Mouse (Mus musculus): ENCODE data around the gene Hsh2d. TPM values are rescaled to one million over a fixed set of nuclear protein-coding genes. Genes with fewer than 3 reads are reported as not detected.

Gene Hsh2d
- polyA plus RNA-seq, 1 experiment from 2014 or later = not detected

GRCm38 (mm10) chr8:72208582-72208981 lies 19.1 kb downstream of the Hsh2d start:
- Histone ChIP-seq H3K27me3 (ENCODE audit: control insufficient read depth, insufficient read depth, low read length) (no peaks in the 10 kb centered on the region), H3K36me3 (replicated peaks; ENCODE audit: control insufficient read depth, insufficient read depth, low read depth, low read length) (no peaks in the 10 kb centered on the region), H3K4me3 (ENCODE audit: low read depth, low read length) (no peak overlapping the region), H3K4me2 (ENCODE audit: low read depth, low read length) (no peak overlapping the region), H3K9me3 (replicated peaks; ENCODE audit: control insufficient read depth, low read length) (no peaks in the 10 kb centered on the region), H3K27ac (replicated peaks; ENCODE audit: low read depth, low read length) (no peak overlapping the region), H3K9ac (replicated peaks; ENCODE audit: low read length) (no peak overlapping the region), H3K4me1 (ENCODE audit: control insufficient read depth, insufficient read depth, low read length) (no peaks in the 10 kb centered on the region)
- WGBS = 68% methylated on average over 1 of the region's 1 CpGs
- ATAC-seq (replicated peaks; ENCODE audit: insufficient number of reproducible peaks, low FRiP score, low TSS enrichment, low read depth) (no peak), DNase-seq (ENCODE audit: low spot score) (no peak)

- no peak overlapping the region for H3K27ac ChIP-seq (replicated peaks; ENCODE audit: low read depth, low read length)
- ATAC-seq (replicated peaks; ENCODE audit: insufficient number of reproducible peaks, low FRiP score, low TSS enrichment, low read depth) (no peak), DNase-seq (ENCODE audit: low spot score) (no peak)
- H3K36me3 ChIP-seq (replicated peaks; ENCODE audit: control insufficient read depth, insufficient read depth, low read depth, low read length) = no peaks in the 10 kb centered on the region
- no peak overlapping the region for H3K4me2 ChIP-seq (ENCODE audit: low read depth, low read length)
- no peak overlapping the region for H3K9ac ChIP-seq (replicated peaks; ENCODE audit: low read length)
- no peaks in the 10 kb centered on the region for H3K9me3 ChIP-seq (replicated peaks; ENCODE audit: control insufficient read depth, low read length)
- H3K27me3 ChIP-seq (ENCODE audit: control insufficient read depth, insufficient read depth, low read length) = no peaks in the 10 kb centered on the region
- 74% methylated on average over 4 of the region's 4 CpGs for WGBS
- no peaks in the 10 kb centered on the region for H3K4me1 ChIP-seq (ENCODE audit: control insufficient read depth, insufficient read depth, low read length)
- H3K4me3 ChIP-seq (ENCODE audit: low read depth, low read length) = no peak overlapping the region
Observed at GRCm38 (mm10) chr8:72210222-72210621, 20.8 kb downstream of the Hsh2d start.

- DNase-seq (ENCODE audit: low spot score) (no peak), ATAC-seq (replicated peaks; ENCODE audit: insufficient number of reproducible peaks, low FRiP score, low TSS enrichment, low read depth) (no peak)
- Histone ChIP-seq H3K4me1 (ENCODE audit: control insufficient read depth, insufficient read depth, low read length) (no peaks in the 10 kb centered on the region), H3K4me2 (ENCODE audit: low read depth, low read length) (no peak overlapping the region), H3K36me3 (replicated peaks; ENCODE audit: control insufficient read depth, insufficient read depth, low read depth, low read length) (no peaks in the 10 kb centered on the region), H3K27me3 (ENCODE audit: control insufficient read depth, insufficient read depth, low read length) (no peaks in the 10 kb centered on the region), H3K9me3 (replicated peaks; ENCODE audit: control insufficient read depth, low read length) (no peaks in the 10 kb centered on the region), H3K9ac (replicated peaks; ENCODE audit: low read length) (no peak overlapping the region), H3K4me3 (ENCODE audit: low read depth, low read length) (no peak overlapping the region), H3K27ac (replicated peaks; ENCODE audit: low read depth, low read length) (no peak overlapping the region)
- WGBS = 71% methylated on average over 2 of the region's 2 CpGs
Observed at GRCm38 (mm10) chr8:72210710-72211109, 21.3 kb downstream of the Hsh2d start.

- no peaks in the 10 kb centered on the region for H3K27me3 ChIP-seq (ENCODE audit: control insufficient read depth, insufficient read depth, low read length)
- ATAC-seq (replicated peaks; ENCODE audit: insufficient number of reproducible peaks, low FRiP score, low TSS enrichment, low read depth) = no peak
- no peak overlapping the region for H3K9ac ChIP-seq (replicated peaks; ENCODE audit: low read length)
- H3K4me1 ChIP-seq (ENCODE audit: control insufficient read depth, insufficient read depth, low read length) = no peaks in the 10 kb centered on the region
- no peaks in the 10 kb centered on the region for H3K36me3 ChIP-seq (replicated peaks; ENCODE audit: control insufficient read depth, insufficient read depth, low read depth, low read length)
- WGBS = 79% methylated on average over 1 of the region's 1 CpGs
- no peak for DNase-seq (ENCODE audit: low spot score)
- no peak overlapping the region for H3K27ac ChIP-seq (replicated peaks; ENCODE audit: low read depth, low read length)
- no peak overlapping the region for H3K4me2 ChIP-seq (ENCODE audit: low read depth, low read length)
- H3K4me3 ChIP-seq (ENCODE audit: low read depth, low read length) = no peak overlapping the region
- no peaks in the 10 kb centered on the region for H3K9me3 ChIP-seq (replicated peaks; ENCODE audit: control insufficient read depth, low read length)
Observed at GRCm38 (mm10) chr8:72211846-72212245, 22.4 kb downstream of the Hsh2d start.

GRCm38 (mm10) chr8:72212751-72213150 lies 23.3 kb downstream of the Hsh2d start, which contains the start of gene Cib3:
Gene Cib3 (minus strand): TSS chr8:72212837.
- Histone ChIP-seq H3K9me3 (replicated peaks; ENCODE audit: control insufficient read depth, low read length) (no peaks in the 10 kb centered on the region), H3K27ac (replicated peaks; ENCODE audit: low read depth, low read length) (no peak within 1 kb of the TSS), H3K4me3 (ENCODE audit: low read depth, low read length) (no peak within 1 kb of the TSS), H3K4me2 (ENCODE audit: low read depth, low read length) (no peak within 1 kb of the TSS), H3K36me3 (replicated peaks; ENCODE audit: control insufficient read depth, insufficient read depth, low read depth, low read length) (no peaks in the 10 kb centered on the region), H3K4me1 (ENCODE audit: control insufficient read depth, insufficient read depth, low read length) (no peaks in the 10 kb centered on the region), H3K27me3 (ENCODE audit: control insufficient read depth, insufficient read depth, low read length) (no peaks in the 10 kb centered on the region), H3K9ac (replicated peaks; ENCODE audit: low read length) (no peak within 1 kb of the TSS)
- ATAC-seq (replicated peaks; ENCODE audit: insufficient number of reproducible peaks, low FRiP score, low TSS enrichment, low read depth) = no peak
- 68% methylated on average over 4 of the region's 4 CpGs for WGBS
- no peak for DNase-seq (ENCODE audit: low spot score)

- no peaks in the 10 kb centered on the region for H3K9me3 ChIP-seq (replicated peaks; ENCODE audit: control insufficient read depth, low read length)
- no peaks in the 10 kb centered on the region for H3K4me1 ChIP-seq (ENCODE audit: control insufficient read depth, insufficient read depth, low read length)
- DNase-seq (ENCODE audit: low spot score) = no peak
- H3K36me3 ChIP-seq (replicated peaks; ENCODE audit: control insufficient read depth, insufficient read depth, low read depth, low read length) = no peaks in the 10 kb centered on the region
- H3K9ac ChIP-seq (replicated peaks; ENCODE audit: low read length) = no peak within 1 kb of the TSS
- H3K27ac ChIP-seq (replicated peaks; ENCODE audit: low read depth, low read length) = no peak within 1 kb of the TSS
- ATAC-seq (replicated peaks; ENCODE audit: insufficient number of reproducible peaks, low FRiP score, low TSS enrichment, low read depth) = no peak
- no peaks in the 10 kb centered on the region for H3K27me3 ChIP-seq (ENCODE audit: control insufficient read depth, insufficient read depth, low read length)
- no peak within 1 kb of the TSS for H3K4me3 ChIP-seq (ENCODE audit: low read depth, low read length)
- 75% methylated on average over 4 of the region's 4 CpGs for WGBS
- H3K4me2 ChIP-seq (ENCODE audit: low read depth, low read length) = no peak within 1 kb of the TSS
Observed at GRCm38 (mm10) chr8:72213536-72213935, 24.1 kb downstream of the Hsh2d start, which contains the start of gene Gm11034. Gene Gm11034 (minus strand): TSS chr8:72213636.

- H3K27ac ChIP-seq (replicated peaks; ENCODE audit: low read depth, low read length) = no peak overlapping the region
- ATAC-seq (replicated peaks; ENCODE audit: insufficient number of reproducible peaks, low FRiP score, low TSS enrichment, low read depth) (no peak), DNase-seq (ENCODE audit: low spot score) (no peak)
- no peaks in the 10 kb centered on the region for H3K4me1 ChIP-seq (ENCODE audit: control insufficient read depth, insufficient read depth, low read length)
- H3K27me3 ChIP-seq (ENCODE audit: control insufficient read depth, insufficient read depth, low read length) = no peaks in the 10 kb centered on the region
- no peak overlapping the region for H3K9ac ChIP-seq (replicated peaks; ENCODE audit: low read length)
- no peaks in the 10 kb centered on the region for H3K36me3 ChIP-seq (replicated peaks; ENCODE audit: control insufficient read depth, insufficient read depth, low read depth, low read length)
- no peak overlapping the region for H3K4me3 ChIP-seq (ENCODE audit: low read depth, low read length)
- no peaks in the 10 kb centered on the region for H3K9me3 ChIP-seq (replicated peaks; ENCODE audit: control insufficient read depth, low read length)
- 40% methylated on average over 2 of the region's 2 CpGs for WGBS
- H3K4me2 ChIP-seq (ENCODE audit: low read depth, low read length) = no peak overlapping the region
Observed at GRCm38 (mm10) chr8:72215060-72215459, 25.6 kb downstream of the Hsh2d start.

GRCm38 (mm10) chr8:72215871-72216270 lies 26.4 kb downstream of the Hsh2d start:
- H3K36me3 ChIP-seq (replicated peaks; ENCODE audit: control insufficient read depth, insufficient read depth, low read depth, low read length) = no peaks in the 10 kb centered on the region
- no peak overlapping the region for H3K4me3 ChIP-seq (ENCODE audit: low read depth, low read length)
- DNase-seq (ENCODE audit: low spot score) (no peak), ATAC-seq (replicated peaks; ENCODE audit: insufficient number of reproducible peaks, low FRiP score, low TSS enrichment, low read depth) (no peak)
- H3K4me1 ChIP-seq (ENCODE audit: control insufficient read depth, insufficient read depth, low read length) = no peaks in the 10 kb centered on the region
- H3K4me2 ChIP-seq (ENCODE audit: low read depth, low read length) = no peak overlapping the region
- no peak overlapping the region for H3K27ac ChIP-seq (replicated peaks; ENCODE audit: low read depth, low read length)
- 43% methylated on average over 1 of the region's 1 CpGs for WGBS
- no peaks in the 10 kb centered on the region for H3K9me3 ChIP-seq (replicated peaks; ENCODE audit: control insufficient read depth, low read length)
- H3K27me3 ChIP-seq (ENCODE audit: control insufficient read depth, insufficient read depth, low read length) = no peaks in the 10 kb centered on the region
- H3K9ac ChIP-seq (replicated peaks; ENCODE audit: low read length) = no peak overlapping the region
